Mouse (Mus musculus) CH12F3 (cell line): Measurements from ENCODE around the gene Olfr284.

ENCODE experiments used
- in situ Hi-C: fragments of 300-500 bp; cut with MboI; formaldehyde crosslinking; loops from 2 replicates; pipeline ENCODE4 v1.14.3; 2020; ENCODE audit warnings: low sequenced_read_pairs

Gene Olfr284

GRCm38 (mm10) chr15:98340887-98341286 lies at the start of gene Olfr284:
Gene Olfr284, minus strand, starts transcription at chr15:98340987.
- in situ Hi-C loops: no loop called here

- in situ Hi-C loops: loop anchor here (25.0 kb wide), 1 partner anchor 202 kb away; the partner anchor contains the start of gene Olfr288
Observed at GRCm38 (mm10) chr15:98389796-98390195, 49.0 kb upstream of the Olfr284 start.

GRCm38 (mm10) chr15:98387621-98388020 lies 46.8 kb upstream of the Olfr284 start:
- in situ Hi-C loops: loop anchor here (25.0 kb wide), 1 partner anchor 200 kb away; the partner anchor contains the start of gene Olfr288

GRCm38 (mm10) chr15:98380846-98381245 lies 40.1 kb upstream of the Olfr284 start, which contains the start of gene Olfr283:
Gene Olfr283, minus strand, starts transcription at chr15:98380946.
- in situ Hi-C loops: loop anchor here (25.0 kb wide), 1 partner anchor 194 kb away; the partner anchor contains the start of gene Olfr288

GRCm38 (mm10) chr15:98378209-98378608 lies 37.4 kb upstream of the Olfr284 start:
- in situ Hi-C loops: loop anchor here (25.0 kb wide), 1 partner anchor 191 kb away; the partner anchor contains the start of gene Olfr288

- in situ Hi-C loops: no loop called here
Observed at GRCm38 (mm10) chr15:98317177-98317724, 23.5 kb downstream of the Olfr284 start, which contains the start of gene Olfr285. Gene Olfr285, minus strand, starts transcription at chr15:98317353.

GRCm38 (mm10) chr15:98315703-98316102 lies 25.1 kb downstream of the Olfr284 start:
- in situ Hi-C loops: no loop called here

- in situ Hi-C loops: no loop called here
Observed at GRCm38 (mm10) chr15:98295628-98296551, 44.9 kb downstream of the Olfr284 start, which contains the start of gene Zfp641. Gene Zfp641, minus strand, starts transcription at chr15:98296161.

- in situ Hi-C loops: no loop called here
Observed at GRCm38 (mm10) chr15:98293651-98294050, 47.1 kb downstream of the Olfr284 start.
